Mouse (Mus musculus) central nervous system, embryonic 11.5 days (tissue): ENCODE measurements around the gene Nupr1. TPM values are rescaled to one million over a fixed set of nuclear protein-coding genes. Genes with fewer than 3 reads are reported as not detected.

Experiments
- polyA plus RNA-seq: library from polyadenylated mRNA; depleted of rRNA; stranded (reverse); fragments of >200 nt; gene quantifications from 2 replicates; pipeline ENCODE4 v1.2.3, GENCODE M21; 2012; rRNA removed

The Nupr1 gene
- polyA plus RNA-seq: 2.4 and 5.1 TPM in 2 replicates

GRCm38 (mm10) chr7:126630824-126631518, at the start of gene Nupr1:
Gene Nupr1 (minus strand): TSS chr7:126630861.

GRCm38 (mm10) chr7:126676207-126676606, 45.5 kb upstream of the Nupr1 start, which contains the start of gene Sult1a1:
Gene Sult1a1 (minus strand): TSS chr7:126676432.

GRCm38 (mm10) chr7:126649231-126650051, 18.8 kb upstream of the Nupr1 start, which contains the start of gene Sgf29:
Gene Sgf29 (plus strand): TSS chr7:126649309.

DNA sequence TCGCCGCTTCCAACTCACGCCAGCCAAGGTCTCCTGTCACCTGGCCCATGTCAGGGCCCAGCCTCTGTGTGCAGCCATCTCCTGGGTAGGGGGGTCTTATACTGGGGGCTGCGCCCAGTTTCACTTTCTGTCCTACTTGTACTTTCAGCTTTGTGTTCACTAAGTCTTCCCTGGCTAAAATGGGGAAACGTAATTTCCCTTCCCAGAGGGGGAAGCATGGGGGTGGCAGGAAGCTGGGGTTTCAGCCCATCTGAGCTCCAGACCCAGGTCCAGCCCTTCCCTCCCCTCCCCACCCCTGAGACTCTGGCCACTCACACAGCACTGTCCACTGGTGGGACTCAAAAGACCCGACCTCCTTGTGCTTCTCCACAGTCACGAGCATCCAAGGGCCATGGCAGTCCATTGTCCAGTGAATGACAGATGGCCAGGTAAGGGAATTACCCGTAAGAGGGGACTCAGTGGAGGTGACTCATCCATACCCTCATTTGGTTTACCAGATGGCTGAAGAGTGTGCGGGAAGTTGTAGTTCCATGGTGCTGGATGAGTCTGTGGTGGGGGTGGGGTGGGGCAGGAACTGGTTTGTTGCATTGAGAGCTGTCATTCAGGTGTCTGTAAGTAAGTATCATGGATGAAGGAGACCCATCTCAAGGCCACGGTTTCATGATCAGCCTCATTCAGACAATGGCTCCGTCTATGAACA, 35.6 kb downstream of the Nupr1 start, which contains the start of gene Il27:
Gene Il27, minus strand, starts transcription at position 80 of the 700 bp plus-strand sequence.

GRCm38 (mm10) chr7:126585717-126586116, 44.9 kb downstream of the Nupr1 start, which contains the start of gene Cln3:
Gene Cln3 (minus strand): TSS chr7:126585817.

DNA sequence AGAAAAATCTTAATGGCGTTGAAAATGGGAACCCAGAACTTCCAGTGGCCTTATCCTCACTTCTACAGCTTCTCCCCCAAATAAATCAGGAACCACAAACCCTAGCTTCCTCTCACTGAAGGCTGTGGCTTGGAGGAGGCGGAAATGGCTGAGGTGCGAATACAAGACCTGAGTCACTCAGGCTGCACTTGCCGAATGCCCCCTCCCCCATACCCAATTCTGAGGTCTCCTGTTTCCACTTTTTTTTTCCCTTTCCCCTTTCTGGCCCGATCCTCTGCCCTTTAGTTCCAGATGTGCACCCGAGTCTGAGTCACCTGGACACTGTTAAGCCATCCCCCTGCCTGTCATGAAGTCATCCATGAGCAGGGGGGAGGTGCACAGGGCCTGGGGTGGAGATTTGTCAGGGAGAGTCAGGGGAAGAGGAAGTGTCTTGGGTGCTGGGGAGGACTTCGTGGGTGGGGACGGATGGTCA, 46.1 kb downstream of the Nupr1 start, which contains the start of gene Apobr:
Gene Apobr, plus strand, starts transcription at position 437 of the 472 bp plus-strand sequence.

Other genes with a start within 250 kb of the Nupr1 start
- 13.8 and 16.7 TPM in 2 replicates for gene Nfatc2ip, start 234.1 kb downstream of the Nupr1 start, polyA plus RNA-seq
- gene Cd19, start 216.0 kb downstream of the Nupr1 start, polyA plus RNA-seq: 0.05 TPM in 2 replicates
- 20.9 and 22.0 TPM in 2 replicates for gene Rabep2, start 202.1 kb downstream of the Nupr1 start, polyA plus RNA-seq
- 0.32 and 13.7 TPM in 2 replicates for gene Atp2a1, start 167.8 kb downstream of the Nupr1 start, polyA plus RNA-seq
- gene Sh2b1, start 155.4 kb downstream of the Nupr1 start, polyA plus RNA-seq: 65.6 and 74.5 TPM in 2 replicates
- 98.2 and 125 TPM in 2 replicates for gene Tufm, start 143.5 kb downstream of the Nupr1 start, polyA plus RNA-seq
- gene Atxn2l, start 127.4 kb downstream of the Nupr1 start, polyA plus RNA-seq: 108 and 145 TPM in 2 replicates
- 169 and 181 TPM in 2 replicates for gene Eif3c, start 64.5 kb downstream of the Nupr1 start, polyA plus RNA-seq
- 0.61 and 0.98 TPM in 2 replicates for gene Apobr, start 45.9 kb downstream of the Nupr1 start, polyA plus RNA-seq
- gene Cln3, start 45.0 kb downstream of the Nupr1 start, polyA plus RNA-seq: 33.1 and 33.9 TPM in 2 replicates
- not detected in 2 replicates for gene Il27, start 35.9 kb downstream of the Nupr1 start, polyA plus RNA-seq
- gene Sgf29, start 18.4 kb upstream of the Nupr1 start, polyA plus RNA-seq: 35.7 and 51.2 TPM in 2 replicates
- gene Sult1a1, start 45.6 kb upstream of the Nupr1 start, polyA plus RNA-seq: 0.28 and 0.40 TPM in 2 replicates
- gene Bola2, start 64.5 kb upstream of the Nupr1 start, polyA plus RNA-seq: 57.0 and 128 TPM in 2 replicates
- 26.9 and 29.2 TPM in 2 replicates for gene Slx1b, start 64.9 kb upstream of the Nupr1 start, polyA plus RNA-seq
- 36.3 and 47.5 TPM in 2 replicates for gene Coro1a, start 76.9 kb upstream of the Nupr1 start, polyA plus RNA-seq
- gene Mapk3, start 128.7 kb upstream of the Nupr1 start, polyA plus RNA-seq: 70.2 and 101 TPM in 2 replicates
- 8.5 and 8.8 TPM in 2 replicates for gene Gdpd3, start 135.5 kb upstream of the Nupr1 start, polyA plus RNA-seq
- gene Ypel3, start 146.1 kb upstream of the Nupr1 start, polyA plus RNA-seq: 80.9 and 93.6 TPM in 2 replicates
- gene Tbx6, start 150.6 kb upstream of the Nupr1 start, polyA plus RNA-seq: 1.1 and 1.5 TPM in 2 replicates
- gene Ppp4c, start 161.6 kb upstream of the Nupr1 start, polyA plus RNA-seq: 268 and 290 TPM in 2 replicates
- 23.7 and 32.0 TPM in 2 replicates for gene Fam57b, start 166.8 kb upstream of the Nupr1 start, polyA plus RNA-seq
- gene 4930451I11Rik, start 200.8 kb upstream of the Nupr1 start, polyA plus RNA-seq: not detected in 2 replicates
- 4.1 and 5.6 TPM in 2 replicates for gene Doc2a, start 216.6 kb upstream of the Nupr1 start, polyA plus RNA-seq
- 186 and 304 TPM in 2 replicates for gene Hirip3, start 231.1 kb upstream of the Nupr1 start, polyA plus RNA-seq
- 63.3 and 64.6 TPM in 2 replicates for gene Ino80e, start 231.5 kb upstream of the Nupr1 start, polyA plus RNA-seq